Mouse (Mus musculus) kidney, embryonic 16.5 days (tissue): ENCODE measurements at regions not wholly inside any gene's neighbourhood (a gene's known extent, or its start where the extent isn't known, plus 50 kb on each side); places are given as distances from the start of the nearest gene placed in this dataset.

Experiments used
- ATAC-seq: fragments of 200-750 bp; cut with Nextera tagmentation; 2 replicates; pipeline ENCODE4 v1.8.0; 2017; ENCODE audit warnings: moderate TSS enrichment; ENCODE audit not compliant: low FRiP score, low TSS enrichment
- H3K27ac ChIP-seq: fragments of 300-500 bp; sonication (generic); 2 replicates; pipeline ENCODE4 v1.5.1; 2014; ENCODE audit warnings: low read length
- H3K27me3 ChIP-seq: fragments of 300-500 bp; sonication (generic); 2 replicates; pipeline ENCODE4 v1.6.1; 2014; ENCODE audit warnings: low read length, control low read depth, mixed read lengths; ENCODE audit not compliant: insufficient read depth
- H3K36me3 ChIP-seq: fragments of 300-500 bp; sonication (generic); 2 replicates; pipeline ENCODE4 v1.6.1; 2014; ENCODE audit warnings: low read length, control low read depth, mixed read lengths; ENCODE audit not compliant: insufficient read depth
- H3K4me1 ChIP-seq: fragments of 300-500 bp; sonication (generic); 2 replicates; pipeline ENCODE4 v1.6.1; 2014; ENCODE audit warnings: low read length, control low read depth, mixed read lengths; ENCODE audit not compliant: insufficient read depth
- H3K4me2 ChIP-seq: fragments of 300-500 bp; sonication (generic); replicated peaks from 2 replicates; pipeline ENCODE4 v1.6.1; 2014; ENCODE audit warnings: low read depth, low read length
- H3K4me3 ChIP-seq: fragments of 300-500 bp; sonication (generic); 2 replicates; pipeline ENCODE4 v1.5.1; 2014; ENCODE audit warnings: mild to moderate bottlenecking, low read length
- H3K9ac ChIP-seq: fragments of 300-500 bp; sonication (generic); replicated peaks from 2 replicates; pipeline ENCODE4 v1.6.1; 2014; ENCODE audit warnings: low read length
- H3K9me3 ChIP-seq: fragments of 300-500 bp; sonication (generic); 2 replicates; pipeline ENCODE4 v1.6.1; 2016; ENCODE audit warnings: low read length, control low read depth
- WGBS: fragments of 180-500 bp; shearing (Covaris S2); extraction: QIAGEN DNeasy Blood & Tissue Kit; methylation state at CpG from one replicate; pipeline ENCODE4 v1.1.7; 2014; 5-methylcytosine and 5-hydroxymethylcytosine counted together

DNA sequence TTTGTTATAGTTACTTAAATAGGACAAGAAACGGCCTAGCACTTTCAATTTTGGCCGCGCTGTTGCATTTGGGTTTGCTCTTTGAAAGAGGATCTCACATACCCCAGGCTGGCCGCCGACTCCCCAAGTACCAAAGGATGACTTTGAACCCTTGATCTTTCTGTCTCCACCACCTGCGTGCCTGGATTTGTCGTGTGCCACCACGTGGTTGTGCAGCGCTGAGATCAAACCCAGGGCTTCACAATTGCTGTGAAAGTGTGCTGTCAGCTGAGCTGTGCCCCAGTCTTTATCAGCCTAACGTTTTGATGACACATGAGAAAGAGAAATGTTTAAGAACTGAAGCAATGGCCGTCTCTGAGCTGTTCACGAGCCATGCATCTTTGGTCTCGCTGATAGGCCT, 67.0 kb upstream of the Trp53i11 start:
- Histone ChIP-seq H3K27ac (no peak overlapping the region), H3K36me3 (no peaks in the 10 kb centered on the region), H3K27me3 (no peaks in the 10 kb centered on the region), H3K4me3 (no peak overlapping the region), H3K9me3 (no peaks in the 10 kb centered on the region), H3K9ac (no peak overlapping the region), H3K4me1 (0 out of 2 replicates have a peak, but pooled peaks cover 5% of the 10 kb centered on the region), H3K4me2 (no peak overlapping the region)
- ATAC-seq: no peak
- 84% methylated on average over 13 of the region's 13 CpGs for WGBS

DNA sequence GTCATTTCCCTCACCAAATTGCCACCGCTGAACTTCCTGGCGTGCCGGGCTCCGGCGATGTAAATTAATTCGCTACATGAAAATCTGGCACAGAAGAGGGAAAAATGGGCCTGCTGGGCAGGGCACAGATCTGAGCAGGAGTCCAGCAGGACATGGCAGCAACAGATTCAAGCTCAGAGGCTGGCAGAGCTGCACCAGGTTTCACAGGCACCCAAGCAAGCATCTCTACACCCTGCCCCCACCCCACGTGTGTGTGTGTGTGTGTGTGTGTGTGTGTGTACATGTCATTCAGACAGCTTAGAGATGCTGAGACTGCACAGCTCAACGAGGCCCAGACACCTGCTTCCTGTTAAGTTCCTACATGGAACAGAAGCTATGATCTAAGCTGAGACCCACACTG, 68.3 kb upstream of the Trp53i11 start:
- 0 out of 2 replicates have a peak, but pooled peaks cover 5% of the 10 kb centered on the region for H3K4me1 ChIP-seq
- H3K27me3 ChIP-seq: no peaks in the 10 kb centered on the region
- no peak for ATAC-seq
- no peak overlapping the region for H3K4me3 ChIP-seq
- no peak overlapping the region for H3K4me2 ChIP-seq
- 64% methylated on average over 8 of the region's 8 CpGs for WGBS
- H3K27ac ChIP-seq: no peak overlapping the region
- H3K9ac ChIP-seq: no peak overlapping the region
- no peaks in the 10 kb centered on the region for H3K36me3 ChIP-seq
- H3K9me3 ChIP-seq: no peaks in the 10 kb centered on the region

DNA sequence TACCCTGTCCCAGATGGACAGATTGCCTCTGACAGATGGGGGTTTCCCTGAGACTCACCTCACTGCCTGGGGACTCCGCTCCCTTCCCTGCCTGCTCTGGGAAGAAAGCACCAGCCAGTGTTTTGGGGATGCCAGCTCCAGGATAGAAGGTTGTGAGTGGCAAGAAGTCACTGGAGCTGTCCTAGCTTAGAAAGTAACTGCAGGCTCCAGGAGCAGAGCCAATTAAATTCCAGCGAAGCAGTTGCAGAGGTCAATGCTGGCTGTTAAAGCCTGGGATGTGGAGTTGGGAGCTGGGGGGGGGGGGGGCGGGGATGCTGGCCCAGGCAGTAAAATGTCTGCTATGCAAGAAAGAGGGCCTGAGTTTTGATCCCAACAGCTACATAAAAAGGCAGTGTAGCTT, 69.3 kb upstream of the Prdm11 start:
- no peaks in the 10 kb centered on the region for H3K36me3 ChIP-seq
- H3K4me2 ChIP-seq: no peak overlapping the region
- H3K4me3 ChIP-seq: no peak overlapping the region
- WGBS: 39% methylated on average over 3 of the region's 3 CpGs
- H3K27ac ChIP-seq: no peak overlapping the region
- H3K9me3 ChIP-seq: no peaks in the 10 kb centered on the region
- H3K4me1 ChIP-seq: no peaks in the 10 kb centered on the region
- no peaks in the 10 kb centered on the region for H3K27me3 ChIP-seq
- ATAC-seq: no peak
- no peak overlapping the region for H3K9ac ChIP-seq

DNA sequence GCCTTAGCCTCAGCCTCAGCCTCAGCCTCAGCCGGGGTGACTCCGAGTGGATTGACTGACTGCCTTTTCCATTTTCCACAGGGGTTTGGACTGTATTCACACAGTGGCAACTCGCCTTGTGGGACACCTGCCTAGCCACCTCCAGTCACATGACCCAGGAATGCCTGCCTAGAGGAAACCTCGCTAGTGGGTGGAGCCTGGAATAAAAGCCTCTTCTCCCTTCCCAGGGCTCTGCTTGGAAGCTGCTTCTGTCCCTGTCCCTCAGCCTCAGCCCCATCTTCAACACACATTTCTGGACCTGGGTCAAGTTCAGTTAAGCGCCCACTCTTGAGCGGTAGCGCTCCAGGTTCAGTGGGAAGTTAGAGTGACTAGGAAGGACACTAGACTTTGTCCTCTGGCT, 68.0 kb upstream of the Prdm11 start:
- no peak overlapping the region for H3K4me3 ChIP-seq
- no peaks in the 10 kb centered on the region for H3K36me3 ChIP-seq
- H3K27ac ChIP-seq: no peak overlapping the region
- H3K4me2 ChIP-seq: no peak overlapping the region
- WGBS: 83% methylated on average over 7 of the region's 7 CpGs
- H3K9me3 ChIP-seq: no peaks in the 10 kb centered on the region
- no peaks in the 10 kb centered on the region for H3K4me1 ChIP-seq
- 0 out of 2 replicates have a peak, but pooled peaks cover 3% of the 10 kb centered on the region for H3K27me3 ChIP-seq
- no peak overlapping the region for H3K9ac ChIP-seq
- ATAC-seq: no peak

DNA sequence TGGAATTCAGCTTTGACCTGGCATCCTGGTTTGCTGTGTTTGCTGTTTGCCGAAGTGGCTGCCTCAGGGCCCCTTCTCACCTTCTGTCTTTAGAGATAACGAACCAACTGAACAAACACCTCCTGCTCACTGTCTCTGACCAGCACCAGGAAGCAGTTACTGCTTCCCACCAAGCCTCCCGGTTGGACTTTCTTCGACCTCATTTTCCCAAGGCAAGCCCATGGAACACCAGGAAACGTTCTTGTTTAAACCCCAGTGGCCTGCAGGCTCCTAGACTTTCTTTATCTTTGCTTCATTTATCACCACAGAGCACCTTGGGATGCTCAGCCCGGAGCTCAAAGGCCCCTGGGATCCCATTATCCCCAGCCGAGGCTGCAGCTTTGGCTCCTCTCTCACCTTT, 66.4 kb upstream of the Prdm11 start:
- Histone ChIP-seq H3K27ac (no peak overlapping the region), H3K4me1 (no peaks in the 10 kb centered on the region), H3K9ac (no peak overlapping the region), H3K27me3 (0 out of 2 replicates have a peak, but pooled peaks cover 3% of the 10 kb centered on the region), H3K4me2 (no peak overlapping the region), H3K36me3 (no peaks in the 10 kb centered on the region), H3K4me3 (no peak overlapping the region), H3K9me3 (no peaks in the 10 kb centered on the region)
- ATAC-seq: no peak
- WGBS: 36% methylated on average over 7 of the region's 7 CpGs

DNA sequence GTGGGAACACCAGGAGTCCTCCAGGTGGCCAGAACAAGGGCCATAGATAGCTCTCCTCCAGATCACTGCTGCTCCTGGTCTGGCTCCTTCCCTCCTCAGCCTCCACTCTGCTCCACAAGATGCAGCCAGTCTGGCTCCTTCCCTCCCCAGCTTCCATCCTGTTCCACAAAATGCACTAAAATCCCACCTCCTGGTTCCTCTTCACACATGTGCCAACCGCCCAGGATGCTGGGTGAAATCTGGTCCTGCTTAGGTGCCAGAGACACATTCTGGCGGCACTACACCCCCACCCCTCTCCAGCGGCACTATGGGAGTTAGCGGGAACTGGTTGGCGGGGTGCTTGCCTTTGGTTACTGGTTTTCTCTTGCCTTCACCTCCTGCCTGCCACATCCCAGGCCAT, 64.9 kb upstream of the Prdm11 start:
- no peak overlapping the region for H3K4me3 ChIP-seq
- no peaks in the 10 kb centered on the region for H3K36me3 ChIP-seq
- H3K4me2 ChIP-seq: no peak overlapping the region
- no peaks in the 10 kb centered on the region for H3K9me3 ChIP-seq
- H3K9ac ChIP-seq: no peak overlapping the region
- H3K27ac ChIP-seq: no peak overlapping the region
- H3K4me1 ChIP-seq: no peaks in the 10 kb centered on the region
- H3K27me3 ChIP-seq: 0 out of 2 replicates have a peak, but pooled peaks cover 3% of the 10 kb centered on the region
- 85% methylated on average over 5 of the region's 5 CpGs for WGBS
- ATAC-seq: no peak

DNA sequence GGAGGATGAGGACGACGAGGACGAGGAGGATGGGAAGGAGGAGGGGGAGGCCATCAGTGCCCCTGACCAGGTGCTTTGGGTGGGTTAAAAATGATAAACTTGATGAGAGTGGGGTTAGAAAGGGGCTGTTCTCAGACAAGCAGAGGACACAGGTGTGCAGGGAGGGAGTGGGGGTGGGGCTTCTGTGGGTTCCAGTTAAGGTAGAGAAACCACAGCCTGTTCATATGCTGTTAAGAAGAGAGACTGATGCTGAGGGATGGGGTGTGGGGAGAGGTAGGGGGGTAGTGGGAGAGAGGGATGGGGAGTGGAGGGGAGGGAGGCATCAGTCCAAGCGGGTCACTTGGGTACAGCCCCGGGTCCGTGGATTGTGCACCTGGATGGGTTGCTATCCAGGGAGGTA, 60.6 kb upstream of the Prdm11 start:
- Histone ChIP-seq H3K4me2 (no peak overlapping the region), H3K36me3 (no peaks in the 10 kb centered on the region), H3K4me3 (no peak overlapping the region), H3K9me3 (no peaks in the 10 kb centered on the region), H3K9ac (no peak overlapping the region), H3K27ac (no peak overlapping the region), H3K27me3 (0 out of 2 replicates have a peak, but pooled peaks cover 3% of the 10 kb centered on the region), H3K4me1 (no peaks in the 10 kb centered on the region)
- no peak for ATAC-seq
- WGBS: 45% methylated on average over 6 of the region's 6 CpGs

DNA sequence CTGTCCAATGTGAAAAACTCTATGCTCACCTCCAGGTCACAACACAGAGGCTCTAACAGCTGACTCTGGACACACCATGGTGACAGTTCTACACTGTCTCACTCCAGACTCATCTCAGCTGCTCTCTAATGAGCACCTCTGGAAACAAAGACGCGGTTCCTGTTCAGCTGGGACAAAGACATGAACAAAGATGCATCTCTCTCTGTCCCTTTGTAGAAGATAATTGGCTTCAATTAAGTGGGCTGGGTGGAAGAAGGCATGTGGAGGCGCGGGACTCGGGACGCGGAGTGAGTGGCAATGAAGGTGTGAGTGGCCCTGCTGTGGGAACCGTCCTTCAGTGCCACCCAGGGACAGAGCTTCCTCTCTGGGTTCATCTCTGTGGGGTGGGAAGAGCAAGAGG, 56.0 kb upstream of the Prdm11 start:
- Histone ChIP-seq H3K9me3 (no peaks in the 10 kb centered on the region), H3K27ac (no peak overlapping the region), H3K4me1 (0 out of 2 replicates have a peak, but pooled peaks cover 2% of the 10 kb centered on the region), H3K9ac (no peak overlapping the region), H3K36me3 (no peaks in the 10 kb centered on the region), H3K27me3 (no peaks in the 10 kb centered on the region), H3K4me3 (no peak overlapping the region), H3K4me2 (no peak overlapping the region)
- WGBS: 84% methylated on average over 8 of the region's 8 CpGs
- ATAC-seq: no peak

DNA sequence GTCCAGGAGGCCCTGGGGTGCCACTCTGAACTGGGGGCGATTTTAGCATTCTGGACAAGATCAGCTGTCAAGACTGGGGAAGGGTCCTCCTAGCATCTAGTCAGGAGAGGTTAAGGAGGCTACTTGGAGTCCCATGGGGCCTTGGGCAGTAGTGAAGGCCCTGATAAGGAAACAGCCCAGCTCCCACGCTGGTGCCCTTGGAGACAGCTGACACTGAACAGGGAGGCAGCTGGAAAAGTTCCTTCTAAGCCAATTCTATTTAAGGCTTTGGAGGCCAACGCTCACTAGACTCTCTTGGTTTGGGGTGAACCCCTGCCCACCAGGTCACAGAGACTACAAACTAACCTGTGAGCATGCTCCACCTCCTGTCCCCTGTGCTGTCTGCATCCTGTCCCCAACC, 53.8 kb upstream of the Prdm11 start:
- WGBS: 59% methylated on average over 3 of the region's 3 CpGs
- Histone ChIP-seq H3K27ac (no peak overlapping the region), H3K4me2 (no peak overlapping the region), H3K27me3 (no peaks in the 10 kb centered on the region), H3K4me1 (0 out of 2 replicates have a peak, but pooled peaks cover 2% of the 10 kb centered on the region), H3K4me3 (no peak overlapping the region), H3K9me3 (no peaks in the 10 kb centered on the region), H3K36me3 (no peaks in the 10 kb centered on the region), H3K9ac (no peak overlapping the region)
- no peak for ATAC-seq

DNA sequence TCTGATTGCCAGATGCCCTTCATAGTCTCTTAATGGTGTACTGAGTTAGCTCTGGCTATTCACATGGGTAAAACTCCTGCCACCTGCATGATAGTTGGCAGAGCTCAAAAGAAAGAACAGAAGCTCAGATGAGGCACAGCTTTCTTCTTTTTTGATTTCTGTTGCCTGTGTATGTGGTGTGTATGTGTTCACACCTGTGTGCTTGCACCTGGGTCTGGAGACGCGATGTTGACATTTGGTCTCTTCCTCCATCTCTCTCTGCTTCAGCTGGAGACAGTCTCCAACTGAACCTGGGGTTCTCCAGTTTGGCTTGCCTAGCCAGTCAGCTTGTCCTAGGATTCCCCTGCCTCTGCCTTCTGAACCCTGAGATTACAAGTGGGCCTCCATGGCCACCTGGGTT, 51.0 kb upstream of the Prdm11 start:
- 94% methylated on average over 2 of the region's 2 CpGs for WGBS
- ATAC-seq: no peak

More for the DNA sequence above, 51.0 kb upstream of the Prdm11 start:
- Histone ChIP-seq H3K4me2 (no peak overlapping the region), H3K4me1 (peaks cover 7% of the 10 kb centered on the region; the same call in 1 of the 2 replicates), H3K27me3 (no peaks in the 10 kb centered on the region), H3K4me3 (no peak overlapping the region), H3K27ac (no peak overlapping the region), H3K9me3 (no peaks in the 10 kb centered on the region), H3K9ac (no peak overlapping the region), H3K36me3 (no peaks in the 10 kb centered on the region)
